Mouse (Mus musculus): Measurements from ENCODE around the gene Nabp1. TPM values are rescaled to one million over a fixed set of nuclear protein-coding genes. Genes with fewer than 3 reads are reported as not detected.
"Not testable (repeated sequence)": the region's sequence is repeated elsewhere in the genome, so short reads cannot be mapped to it uniquely, and the experiment has no call there.

The Nabp1 gene
- total RNA-seq, 1 experiment = 64.9 TPM

DNA sequence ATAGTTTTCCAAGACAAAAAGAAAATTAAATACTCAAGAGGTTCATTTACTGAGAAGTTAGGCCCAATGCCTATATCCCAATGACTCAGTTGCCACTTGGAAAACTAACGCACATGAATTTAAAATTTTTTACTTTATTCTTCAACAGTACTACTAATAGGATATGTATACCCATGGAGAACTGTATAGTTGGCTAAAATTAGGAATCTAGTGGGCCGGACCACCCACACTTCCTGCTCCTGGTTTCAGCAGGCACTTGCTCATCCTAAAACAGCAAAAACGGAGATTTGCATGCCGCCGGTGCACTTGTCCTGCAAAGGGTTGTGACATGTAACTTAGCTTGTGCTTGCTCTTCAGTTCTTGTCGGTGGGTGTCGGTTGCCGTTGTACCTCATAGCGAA lies 51.9 kb downstream of the Nabp1 start:
- no peak for DNase-seq (ENCODE audit: low read depth, low spot score)
- no peaks in the 10 kb centered on the region for H3K9me3 ChIP-seq (ENCODE audit: control insufficient read depth, insufficient read depth, low read depth, low read length)
- no peak overlapping the region for H3K27ac ChIP-seq (ENCODE audit: insufficient read depth, low read depth, low read length, poor library complexity, severe bottlenecking)
- TF ChIP-seq HCFC1 (IDR thresholded peaks at IDR 0.05; ENCODE audit: borderline replicate concordance, insufficient read depth, low read length) (no peak), MAFK (IDR thresholded peaks at IDR 0.05; ENCODE audit: insufficient read depth, low read depth, low read length) (no peak), ZC3H11A (IDR thresholded peaks at IDR 0.05; ENCODE audit: borderline replicate concordance, low read depth, low read length) (no peak), ZNF384 (IDR thresholded peaks at IDR 0.05; ENCODE audit: low read depth, low read length) (no peak), CHD2 (IDR thresholded peaks at IDR 0.05; ENCODE audit: low read depth, low read length) (no peak)
- no peaks in the 10 kb centered on the region for H3K36me3 ChIP-seq (ENCODE audit: control insufficient read depth, insufficient read depth, low read length, poor library complexity, severe bottlenecking)
- in situ Hi-C loops (cut with MboI; ENCODE audit: low sequenced_read_pairs in 2 of 2, unreplicated experiment in 2 of 2) = no loop called here
- no peak overlapping the region for H3K9ac ChIP-seq (ENCODE audit: insufficient read depth, low read depth, low read length, poor library complexity, severe bottlenecking)
- no peak overlapping the region for H3K4me3 ChIP-seq (ENCODE audit: insufficient read depth in 1 of 2, low read depth in 1 of 2, low read length in 2 of 2, poor library complexity in 1 of 2, severe bottlenecking in 1 of 2)
- no peaks in the 10 kb centered on the region for H3K4me1 ChIP-seq (ENCODE audit: control insufficient read depth in 2 of 2, insufficient read depth in 2 of 2, low read length in 2 of 2, poor library complexity in 1 of 2)

DNA sequence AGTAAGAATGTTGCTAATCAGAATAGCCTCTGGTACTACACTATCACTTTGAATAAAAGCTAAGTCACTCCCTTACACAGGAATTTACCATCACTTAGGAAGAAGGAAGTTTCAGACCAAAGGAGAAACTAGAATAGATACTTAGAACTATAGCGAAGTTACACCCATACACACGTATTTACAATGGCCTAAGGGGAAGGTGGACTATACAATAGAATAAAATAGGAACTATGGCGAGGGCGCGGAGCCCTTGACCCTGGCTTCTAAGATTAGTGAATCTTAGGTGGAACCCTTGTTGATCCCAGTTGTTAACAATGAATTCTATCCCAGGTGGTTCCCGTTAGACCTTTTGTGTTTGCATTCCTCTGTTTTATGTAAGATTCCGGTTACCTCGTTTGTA lies 57.2 kb downstream of the Nabp1 start:
- in situ Hi-C loops (cut with MboI; ENCODE audit: low sequenced_read_pairs in 2 of 2, unreplicated experiment in 2 of 2); H3K9ac ChIP-seq (ENCODE audit: insufficient read depth, low read depth, low read length, poor library complexity, severe bottlenecking); H3K27ac ChIP-seq (ENCODE audit: insufficient read depth, low read depth, low read length, poor library complexity, severe bottlenecking); H3K4me3 ChIP-seq (ENCODE audit: insufficient read depth in 1 of 2, low read depth in 1 of 2, low read length in 2 of 2, poor library complexity in 1 of 2, severe bottlenecking in 1 of 2); H3K36me3 ChIP-seq (ENCODE audit: control insufficient read depth, insufficient read depth, low read length, poor library complexity, severe bottlenecking); H3K9me3 ChIP-seq (ENCODE audit: control insufficient read depth, insufficient read depth, low read depth, low read length); H3K4me1 ChIP-seq (ENCODE audit: control insufficient read depth in 2 of 2, insufficient read depth in 2 of 2, low read length in 2 of 2, poor library complexity in 1 of 2); DNase-seq (ENCODE audit: low read depth, low spot score): not testable (repeated sequence)

DNA sequence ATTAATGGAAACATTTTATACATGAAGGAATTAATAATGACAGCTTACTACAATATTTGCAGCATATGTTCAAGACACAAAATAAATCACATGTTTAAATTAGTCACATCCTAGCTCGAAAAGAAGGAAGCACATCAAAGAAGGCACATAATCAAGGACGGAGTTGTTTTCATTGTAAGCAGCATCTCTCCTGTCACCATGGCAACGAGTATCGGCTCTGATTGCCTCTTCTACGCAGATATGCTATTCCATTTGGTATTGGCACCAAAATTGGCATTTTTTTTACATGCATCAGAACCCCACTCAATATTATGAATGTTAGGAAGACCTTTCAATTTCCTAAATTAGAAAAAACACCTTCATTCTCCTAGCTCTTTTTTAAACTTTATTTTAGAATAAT lies 59.5 kb downstream of the Nabp1 start:
- TF ChIP-seq ZC3H11A (IDR thresholded peaks at IDR 0.05; ENCODE audit: borderline replicate concordance, low read depth, low read length) = no peak
- no peak for TF ChIP-seq HCFC1 (IDR thresholded peaks at IDR 0.05; ENCODE audit: borderline replicate concordance, insufficient read depth, low read length)
- no peak for TF ChIP-seq MAFK (IDR thresholded peaks at IDR 0.05; ENCODE audit: insufficient read depth, low read depth, low read length)
- H3K27ac ChIP-seq (ENCODE audit: insufficient read depth, low read depth, low read length, poor library complexity, severe bottlenecking) = no peak overlapping the region

More for the DNA sequence above, 59.5 kb downstream of the Nabp1 start:
- in situ Hi-C loops (cut with MboI; ENCODE audit: low sequenced_read_pairs in 2 of 2, unreplicated experiment in 2 of 2) = no loop called here
- Histone ChIP-seq H3K9ac (ENCODE audit: insufficient read depth, low read depth, low read length, poor library complexity, severe bottlenecking) (no peak overlapping the region), H3K9me3 (ENCODE audit: control insufficient read depth, insufficient read depth, low read depth, low read length) (no peaks in the 10 kb centered on the region), H3K36me3 (ENCODE audit: control insufficient read depth, insufficient read depth, low read length, poor library complexity, severe bottlenecking) (no peaks in the 10 kb centered on the region), H3K4me1 (ENCODE audit: control insufficient read depth in 2 of 2, insufficient read depth in 2 of 2, low read length in 2 of 2, poor library complexity in 1 of 2) (no peaks in the 10 kb centered on the region), H3K4me3 (ENCODE audit: insufficient read depth in 1 of 2, low read depth in 1 of 2, low read length in 2 of 2, poor library complexity in 1 of 2, severe bottlenecking in 1 of 2) (no peak overlapping the region)
- no peak for DNase-seq (ENCODE audit: low read depth, low spot score)

Other genes with a start within 250 kb of the Nabp1 start
- 0.13 TPM in 1 of 2 replicates, not detected in the other for gene Cavin2, start 189.3 kb downstream of the Nabp1 start, total RNA-seq (2012; rRNA removed)

All from ES-E14 (cell line).